Comparison of ENCODE assay signal across 8 mouse cellular contexts in genomic region chr11:87073343-87073865, GRCm38 (mm10). TPM values are rescaled to one million over a fixed set of nuclear protein-coding genes. Genes with fewer than 3 reads are reported as not detected.
A peak's percentile ranks its signal among the peaks of the same experiment; 100 is the strongest.
DNase-seq lines count a peak whose midpoint lies in the region; ATAC-seq lines count a peak whose summit lies in the region.

No protein-coding gene starts in this region.

- ATAC-seq in heart, embryonic 14.5 days (ENCODE audit: insufficient number of reproducible peaks, insufficient read depth, low FRiP score, low read depth), result peak; percentile 69
- peak; percentile 62 for ATAC-seq in liver, embryonic 12.5 days

- H3K4me1 ChIP-seq in brown adipose tissue, adult 24 weeks (ENCODE audit: control insufficient read depth, insufficient read depth, insufficient read length, low read length), result no peaks in the 10 kb centered on the region
- peaks cover 0 to 2% of the 10 kb centered on the region in 2 experiments; a peak in 2 of 4 replicates for H3K4me1 ChIP-seq in heart, embryonic 14.5 days (ENCODE audit: control insufficient read depth in 2 of 2, insufficient read depth in 2 of 2, low read length in 2 of 2)
- H3K4me1 ChIP-seq in liver, embryonic 12.5 days, result peaks cover 18% of the 10 kb centered on the region

- WGBS in heart, embryonic 14.5 days, result 1% methylated on average over 24 of the region's 24 CpGs
- WGBS in liver, embryonic 12.5 days (ENCODE audit: insufficient replicate concordance), result 2% methylated on average over 24 of the region's 24 CpGs

- no peaks in the 10 kb centered on the region for H3K9me3 ChIP-seq in heart, embryonic 14.5 days (ENCODE audit: control insufficient read depth, low read length)
- no peaks in the 10 kb centered on the region for H3K9me3 ChIP-seq in liver, embryonic 12.5 days (replicated peaks)

- no peak overlapping the region for H3K27ac ChIP-seq in brown adipose tissue, adult 24 weeks (replicated peaks; ENCODE audit: low read depth, low read length)
- H3K27ac ChIP-seq in heart, embryonic 14.5 days (replicated peaks in 1 of 2; ENCODE audit: control insufficient read depth in 1 of 2, insufficient read depth in 1 of 2, low read depth in 2 of 2, low read length in 2 of 2), result peak overlapping the region; percentile 81 to 86
- H3K27ac ChIP-seq in liver, embryonic 12.5 days, result peak overlapping the region; percentile 54; the same call in 1 of the 2 replicates

- DNase-seq in CD8-positive naive resting alpha-beta T cell, adult 2 months (ENCODE audit: low read depth in 2 of 2, low spot score in 2 of 2), result peak; percentile 25 to 29
- peak; percentile 33 for DNase-seq in fibroblast of lung, adult 2 months (ENCODE audit: low read depth)
- DNase-seq in kidney, postnatal 14 days, result peak; percentile 73
- peak; percentile 51 for DNase-seq in naive thymus-derived CD4-positive, alpha-beta T cell, adult 2 months (ENCODE audit: low read depth)
- peak; percentile 30 for DNase-seq in splenic B cell, adult 2 months (ENCODE audit: low read depth, low spot score)

- no peaks in the 10 kb centered on the region for H3K27me3 ChIP-seq in heart, embryonic 14.5 days (ENCODE audit: control insufficient read depth, insufficient read depth, low read length)
- H3K27me3 ChIP-seq in liver, embryonic 12.5 days (replicated peaks), result no peaks in the 10 kb centered on the region
- H3K27me3 ChIP-seq in splenic B cell, adult 2 months (ENCODE audit: control insufficient read depth, insufficient read depth, low read length, poor library complexity, severe bottlenecking), result no peaks in the 10 kb centered on the region

- H3K9ac ChIP-seq in heart, embryonic 14.5 days (ENCODE audit: low read length), result peak overlapping the region; percentile 91
- peak overlapping the region; percentile 82 for H3K9ac ChIP-seq in liver, embryonic 12.5 days

- H3K36me3 ChIP-seq in heart, embryonic 14.5 days (ENCODE audit: control insufficient read depth, insufficient read depth, low read length), result peaks cover 25% of the 10 kb centered on the region
- H3K36me3 ChIP-seq in liver, embryonic 12.5 days, result peaks cover 25% of the 10 kb centered on the region
- peaks cover 4% of the 10 kb centered on the region; the same call in 1 of the 2 replicates for H3K36me3 ChIP-seq in splenic B cell, adult 2 months (ENCODE audit: control insufficient read depth, insufficient read depth, low read length, poor library complexity, severe bottlenecking)

- H3K4me3 ChIP-seq in brown adipose tissue, adult 24 weeks (ENCODE audit: insufficient read depth, low read depth, low read length), result peak overlapping the region; percentile 70
- H3K4me3 ChIP-seq in heart, embryonic 14.5 days (ENCODE audit: control insufficient read depth in 1 of 2, insufficient read depth in 1 of 2, low read depth in 1 of 2, low read length in 2 of 2), result peak overlapping the region; percentile 68 to 72
- H3K4me3 ChIP-seq in liver, embryonic 12.5 days, result peak overlapping the region; percentile 76

- peak overlapping the region; percentile 96 for H3K4me2 ChIP-seq in heart, embryonic 14.5 days (ENCODE audit: low read length)
- H3K4me2 ChIP-seq in liver, embryonic 12.5 days, result peak overlapping the region; percentile 100

RNA-seq across cellular contexts. Expression of gene Gdpd1, which starts 0.5 kb away (rescaled TPM):
- 0.71 and 1.8 TPM in 2 replicates for polyA plus RNA-seq in brown adipose tissue, adult 24 weeks (2012; ENCODE audit: insufficient read depth, insufficient read length, missing spikeins)
- 28.6 and 30.1 TPM in 2 replicates for polyA plus RNA-seq in heart, embryonic 14.5 days (2014; fragmentation: Nextera tagmentation; extraction: Ambion mirVana)
- 6.2 and 6.8 TPM in 2 replicates for polyA plus RNA-seq in liver, embryonic 12.5 days (2016; fragmentation: Nextera tagmentation; extraction: Ambion mirVana)

RNA-seq across cellular contexts. Expression of gene Smg8, which starts 13.2 kb away (rescaled TPM):
- 5.2 and 5.4 TPM in 2 replicates for polyA plus RNA-seq in brown adipose tissue, adult 24 weeks (2012; ENCODE audit: insufficient read depth, insufficient read length, missing spikeins)
- 12.9 and 14.0 TPM in 2 replicates for polyA plus RNA-seq in heart, embryonic 14.5 days (2014; fragmentation: Nextera tagmentation; extraction: Ambion mirVana)
- 12.9 and 14.8 TPM in 2 replicates for polyA plus RNA-seq in liver, embryonic 12.5 days (2016; fragmentation: Nextera tagmentation; extraction: Ambion mirVana)

RNA-seq across cellular contexts. Expression of gene Prr11, which starts 35.1 kb away (rescaled TPM):
- polyA plus RNA-seq in brown adipose tissue, adult 24 weeks (2012; ENCODE audit: insufficient read depth, insufficient read length, missing spikeins), result 0.67 TPM in 1 of 2 replicates, not detected in the other
- 7.5 and 8.0 TPM in 2 replicates for polyA plus RNA-seq in heart, embryonic 14.5 days (2014; fragmentation: Nextera tagmentation; extraction: Ambion mirVana)
- polyA plus RNA-seq in liver, embryonic 12.5 days (2016; fragmentation: Nextera tagmentation; extraction: Ambion mirVana), result 6.4 and 7.1 TPM in 2 replicates

RNA-seq across cellular contexts. Expression of gene Ska2, which starts 35.6 kb away (rescaled TPM):
- 5.8 and 6.4 TPM in 2 replicates for polyA plus RNA-seq in brown adipose tissue, adult 24 weeks (2012; ENCODE audit: insufficient read depth, insufficient read length, missing spikeins)
- polyA plus RNA-seq in heart, embryonic 14.5 days (2014; fragmentation: Nextera tagmentation; extraction: Ambion mirVana), result 61.1 and 65.3 TPM in 2 replicates
- polyA plus RNA-seq in liver, embryonic 12.5 days (2016; fragmentation: Nextera tagmentation; extraction: Ambion mirVana), result 32.6 and 35.9 TPM in 2 replicates

RNA-seq across cellular contexts. Expression of gene Trim37, which starts 53.5 kb away (rescaled TPM):
- polyA plus RNA-seq in brown adipose tissue, adult 24 weeks (2012; ENCODE audit: insufficient read depth, insufficient read length, missing spikeins), result 5.6 and 6.4 TPM in 2 replicates
- 18.5 and 21.3 TPM in 2 replicates for polyA plus RNA-seq in heart, embryonic 14.5 days (2014; fragmentation: Nextera tagmentation; extraction: Ambion mirVana)
- polyA plus RNA-seq in liver, embryonic 12.5 days (2016; fragmentation: Nextera tagmentation; extraction: Ambion mirVana), result 35.8 and 37.0 TPM in 2 replicates
